Comparison of ENCODE assay signal across 19 mouse cellular contexts in the genomic region with DNA sequence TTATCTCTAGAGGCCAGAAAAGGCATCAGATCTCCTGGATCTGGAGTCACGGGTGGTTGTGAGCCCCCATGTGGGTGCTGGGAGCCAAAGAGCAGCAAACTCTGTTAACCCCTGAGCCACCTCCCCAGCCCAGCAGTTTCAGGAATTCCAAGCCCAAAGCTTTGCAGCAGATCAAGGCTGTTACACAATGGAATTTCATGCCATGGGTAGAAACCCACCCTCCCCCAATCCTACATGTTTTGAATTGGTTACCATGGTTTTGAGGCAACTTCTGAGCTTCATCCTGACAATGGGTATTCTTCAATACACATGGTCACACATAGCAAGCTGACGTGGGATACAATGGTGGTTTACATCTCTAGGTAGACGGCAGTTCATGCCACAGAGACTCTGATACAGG. TPM values are rescaled to one million over a fixed set of nuclear protein-coding genes. Genes with fewer than 3 reads are reported as not detected.
DNase-seq lines count a peak whose midpoint lies in the region; ATAC-seq lines count a peak whose summit lies in the region.
"Had no signal": no experiment of that assay in that cellular context is flagged by ENCODE, and none has a peak within 500 bp of the region (broad histone marks: within the 10 kb centered on the region; RNA-seq: fewer than 3 reads in every experiment).

No protein-coding gene starts in this region.

- no peak for ATAC-seq in hindbrain, embryonic 16.5 days
- ATAC-seq in midbrain, embryonic 12.5 days (ENCODE audit: low FRiP score, low read depth): peak; percentile 47; the same call in 1 of the 2 replicates
- no peak for ATAC-seq in midbrain, embryonic 14.5 days (ENCODE audit: low FRiP score, low TSS enrichment)
- ATAC-seq: inflammation-experienced regulatory T-cells, adult 6 months; intestine, postnatal 0 days had no signal

- 0 out of 2 replicates have a peak overlapping the region, but pooled peaks have one; percentile 56 for H3K27ac ChIP-seq in hindbrain, embryonic 10.5 days
- H3K27ac ChIP-seq in hindbrain, embryonic 16.5 days (ENCODE audit: low read depth, low read length): no peak overlapping the region
- no peak overlapping the region for H3K27ac ChIP-seq in midbrain, embryonic 12.5 days (replicated peaks)
- no peak overlapping the region for H3K27ac ChIP-seq in midbrain, embryonic 14.5 days (replicated peaks; ENCODE audit: low read depth, low read length)
- H3K27ac ChIP-seq: embryonic facial prominence, embryonic 10.5 days; heart, embryonic 13.5 days; hindbrain, embryonic 15.5 days had no signal

- H3K9ac ChIP-seq in hindbrain, embryonic 16.5 days (ENCODE audit: low read depth, low read length): no peak overlapping the region
- no peak overlapping the region for H3K9ac ChIP-seq in midbrain, embryonic 12.5 days (replicated peaks)
- H3K9ac ChIP-seq in midbrain, embryonic 14.5 days (replicated peaks; ENCODE audit: low read length): no peak overlapping the region
- H3K9ac ChIP-seq: heart, embryonic 13.5 days; hindbrain, embryonic 15.5 days had no signal

- H3K27me3 ChIP-seq in hindbrain, embryonic 10.5 days (ENCODE audit: insufficient read depth, poor library complexity, severe bottlenecking): no peaks in the 10 kb centered on the region
- no peaks in the 10 kb centered on the region for H3K27me3 ChIP-seq in hindbrain, embryonic 16.5 days (replicated peaks; ENCODE audit: control insufficient read depth, insufficient read depth, low read length)
- H3K27me3 ChIP-seq in midbrain, embryonic 12.5 days: no peaks in the 10 kb centered on the region
- no peaks in the 10 kb centered on the region for H3K27me3 ChIP-seq in midbrain, embryonic 14.5 days (ENCODE audit: control insufficient read depth, insufficient read depth, low read length)
- H3K27me3 ChIP-seq: heart, embryonic 13.5 days; hindbrain, embryonic 15.5 days had no signal

- peaks cover 33% of the 10 kb centered on the region for H3K4me1 ChIP-seq in hindbrain, embryonic 10.5 days (replicated peaks)
- no peaks in the 10 kb centered on the region for H3K4me1 ChIP-seq in hindbrain, embryonic 16.5 days (ENCODE audit: control insufficient read depth, insufficient read depth, low read depth, low read length)
- peaks cover 13% of the 10 kb centered on the region for H3K4me1 ChIP-seq in midbrain, embryonic 12.5 days
- 0 out of 2 replicates have a peak, but pooled peaks cover 6% of the 10 kb centered on the region for H3K4me1 ChIP-seq in midbrain, embryonic 14.5 days (ENCODE audit: control insufficient read depth, insufficient read depth, low read length)

- no peak overlapping the region for H3K4me3 ChIP-seq in hindbrain, embryonic 10.5 days
- no peak overlapping the region for H3K4me3 ChIP-seq in hindbrain, embryonic 16.5 days (ENCODE audit: low read length)
- no peak overlapping the region for H3K4me3 ChIP-seq in midbrain, embryonic 12.5 days
- H3K4me3 ChIP-seq in midbrain, embryonic 14.5 days (replicated peaks; ENCODE audit: low read depth, low read length): no peak overlapping the region
- H3K4me3 ChIP-seq: embryonic facial prominence, embryonic 10.5 days; heart, embryonic 13.5 days; hindbrain, embryonic 15.5 days had no signal

- DNase-seq in hindbrain, embryonic 10.5 days (ENCODE audit: low spot score): peak; percentile 35
- DNase-seq in midbrain, embryonic 14.5 days: no peak
- DNase-seq in embryo, embryonic 11 days: peak; percentile 31
- no peak for DNase-seq in urinary bladder, postnatal 14 days (ENCODE audit: low spot score)
- no peak for DNase-seq in ovary, postnatal 36 days (ENCODE audit: low spot score)
- DNase-seq: adrenal gland, adult 8-10 months; adrenal gland, postnatal 36 days; cerebellum, adult 2 months; cerebellum, postnatal 10 days; gastrocnemius, postnatal 36 days; heart, adult 11 months; heart, postnatal 4 days had no signal

- no peaks in the 10 kb centered on the region for H3K36me3 ChIP-seq in hindbrain, embryonic 10.5 days
- no peaks in the 10 kb centered on the region for H3K36me3 ChIP-seq in hindbrain, embryonic 16.5 days (ENCODE audit: control insufficient read depth, insufficient read depth, low read length)
- H3K36me3 ChIP-seq in midbrain, embryonic 12.5 days: no peaks in the 10 kb centered on the region
- H3K36me3 ChIP-seq in midbrain, embryonic 14.5 days (ENCODE audit: control insufficient read depth, insufficient read depth, low read length): no peaks in the 10 kb centered on the region
- H3K36me3 ChIP-seq: embryonic facial prominence, embryonic 10.5 days; heart, embryonic 13.5 days; hindbrain, embryonic 15.5 days had no signal

- 25% methylated on average over 3 of the region's 3 CpGs for WGBS in hindbrain, embryonic 10.5 days
- WGBS in hindbrain, embryonic 16.5 days: 22% methylated on average over 3 of the region's 3 CpGs
- WGBS in midbrain, embryonic 12.5 days: 14% methylated on average over 3 of the region's 3 CpGs
- WGBS in midbrain, embryonic 14.5 days: 2% methylated on average over 3 of the region's 3 CpGs

- no peaks in the 10 kb centered on the region for H3K9me3 ChIP-seq in hindbrain, embryonic 10.5 days
- no peaks in the 10 kb centered on the region for H3K9me3 ChIP-seq in hindbrain, embryonic 16.5 days (ENCODE audit: control insufficient read depth, low read length)
- H3K9me3 ChIP-seq in midbrain, embryonic 12.5 days: no peaks in the 10 kb centered on the region
- no peaks in the 10 kb centered on the region for H3K9me3 ChIP-seq in midbrain, embryonic 14.5 days (ENCODE audit: control insufficient read depth, low read length)
- H3K9me3 ChIP-seq: embryonic facial prominence, embryonic 10.5 days; heart, embryonic 13.5 days; hindbrain, embryonic 15.5 days had no signal

- no peak overlapping the region for H3K4me2 ChIP-seq in hindbrain, embryonic 16.5 days (ENCODE audit: low read length)
- H3K4me2 ChIP-seq in midbrain, embryonic 12.5 days (replicated peaks): no peak overlapping the region
- no peak overlapping the region for H3K4me2 ChIP-seq in midbrain, embryonic 14.5 days (ENCODE audit: low read length)
- H3K4me2 ChIP-seq: heart, embryonic 13.5 days; hindbrain, embryonic 15.5 days had no signal

RNA-seq across cellular contexts. Expression of a gene that starts 49.8 kb away (rescaled TPM):
- 1.7 and 3.1 TPM in 2 replicates for polyA plus RNA-seq in hindbrain, embryonic 10.5 days (2016; fragmentation: Nextera tagmentation; extraction: Ambion mirVana)
- polyA plus RNA-seq in hindbrain, embryonic 16.5 days (2015; fragmentation: Nextera tagmentation; extraction: Ambion mirVana): 17.8 and 20.6 TPM in 2 replicates
- 1.8 TPM in 2 replicates for polyA plus RNA-seq in midbrain, embryonic 12.5 days (2016; fragmentation: Nextera tagmentation; extraction: Ambion mirVana)
- 8.6 and 9.7 TPM in 2 replicates for polyA plus RNA-seq in midbrain, embryonic 14.5 days (2014; fragmentation: Nextera tagmentation; extraction: Ambion mirVana)

Comparison
In these comparisons a context has a peak if more than half of its experiments do, and no peak if none do; other contexts are left out.
1. DNase-seq: peak in hindbrain, embryonic 10.5 days (single experiment) and embryo, embryonic 11 days (single experiment); none in midbrain, embryonic 14.5 days (single experiment), urinary bladder, postnatal 14 days (single experiment) and ovary, postnatal 36 days (single experiment).